Mouse (Mus musculus) gastrocnemius, adult 2 months (tissue): Measurements from ENCODE around the gene Stub1. TPM values are rescaled to one million over a fixed set of nuclear protein-coding genes. Genes with fewer than 3 reads are reported as not detected.

ENCODE experiments used
- DNase-seq: peaks from one replicate; pipeline ENCODE4 v3.0.0; 2022
- H3K27ac ChIP-seq: fragments of 200-600 bp; 2 replicates; pipeline ENCODE4 v1.8.1; 2022; ENCODE audit warnings: mild to moderate bottlenecking
- H3K4me3 ChIP-seq: fragments of 200-600 bp; 2 replicates; pipeline ENCODE4 v1.8.1; 2022; ENCODE audit warnings: mild to moderate bottlenecking, moderate library complexity
- CTCF ChIP-seq: fragments of 200-600 bp; IDR thresholded peaks from 2 replicates; pipeline ENCODE4 v1.8.1; 2022; ENCODE audit warnings: antibody characterized with exemption, mild to moderate bottlenecking, moderate library complexity
- intact Hi-C: fragments of 180-260 bp; cut with DNase I; formaldehyde crosslinking; loops from one replicate; pipeline ENCODE4 v1.15.1; 2025
- total RNA-seq, 2 experiments: library from RNA; stranded (reverse); gene quantifications; 2 replicates each; pipeline ENCODE4 v1.2.3; 2021

Stub1 gene
- total RNA-seq, 2 experiments from 2014 or later: 85.8 to 93.8 TPM

DNA sequence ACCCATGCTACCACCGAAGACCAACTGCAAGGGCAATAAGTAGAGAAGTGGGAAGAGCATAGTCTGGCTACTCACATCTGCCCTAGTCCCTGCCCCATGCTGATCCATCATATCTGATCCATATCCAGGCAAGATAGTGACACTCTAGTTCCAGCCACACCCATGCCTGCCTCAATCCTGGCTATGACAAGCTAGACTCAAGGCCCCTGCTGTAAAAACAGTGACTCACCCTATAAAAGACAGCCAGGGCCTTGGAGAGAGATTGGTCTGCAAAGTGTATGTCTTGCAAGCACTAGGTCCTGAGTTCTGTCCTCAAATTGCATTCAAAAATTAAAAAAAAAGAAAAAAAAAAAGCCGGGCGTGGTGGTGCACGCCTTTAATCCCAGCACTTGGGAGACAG is 26.7 kb downstream of the Stub1 start:
- Histone ChIP-seq H3K4me3 (no peak overlapping the region), H3K27ac (no peak overlapping the region)
- no peak for DNase-seq
- intact Hi-C loops: no loop called here
- no peak for TF ChIP-seq CTCF

DNA sequence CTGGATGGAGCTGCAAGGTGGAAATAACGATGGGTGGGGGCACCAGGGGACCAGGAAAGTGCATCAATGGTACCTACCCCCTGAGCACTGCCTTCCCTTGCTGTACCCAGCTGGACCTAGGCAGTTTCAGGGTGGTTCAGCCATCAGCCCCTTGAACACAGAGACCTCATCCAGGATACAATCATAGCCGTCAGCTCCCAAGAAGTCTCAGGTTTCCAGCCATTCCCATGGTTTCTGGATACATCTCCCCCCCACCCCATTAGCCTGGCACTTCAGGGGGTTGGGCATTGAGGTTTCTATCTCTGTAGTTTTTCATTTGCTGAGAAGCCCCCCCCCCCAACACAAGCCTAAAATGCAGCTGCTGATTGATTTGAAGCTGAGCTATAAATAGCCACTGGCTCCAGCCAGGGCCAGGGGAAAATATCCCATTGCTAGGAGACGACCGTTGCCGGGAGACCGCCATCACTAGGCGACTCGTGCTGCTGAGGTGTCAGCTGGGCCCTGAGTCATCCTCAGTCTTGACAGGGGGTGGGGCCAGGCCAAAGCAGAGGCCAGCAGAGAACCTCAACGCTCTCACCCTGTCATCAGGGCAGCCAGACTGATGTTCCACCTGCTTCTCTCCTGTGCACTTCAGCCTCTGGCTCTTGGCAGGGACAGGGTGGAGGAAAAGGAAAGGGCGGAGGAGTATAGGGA is 30.2 kb downstream of the Stub1 start:
- intact Hi-C loops: no loop called here
- Histone ChIP-seq H3K4me3 (no peak overlapping the region), H3K27ac (no peak overlapping the region)
- no peak for TF ChIP-seq CTCF
- DNase-seq: peak; percentile 65

DNA sequence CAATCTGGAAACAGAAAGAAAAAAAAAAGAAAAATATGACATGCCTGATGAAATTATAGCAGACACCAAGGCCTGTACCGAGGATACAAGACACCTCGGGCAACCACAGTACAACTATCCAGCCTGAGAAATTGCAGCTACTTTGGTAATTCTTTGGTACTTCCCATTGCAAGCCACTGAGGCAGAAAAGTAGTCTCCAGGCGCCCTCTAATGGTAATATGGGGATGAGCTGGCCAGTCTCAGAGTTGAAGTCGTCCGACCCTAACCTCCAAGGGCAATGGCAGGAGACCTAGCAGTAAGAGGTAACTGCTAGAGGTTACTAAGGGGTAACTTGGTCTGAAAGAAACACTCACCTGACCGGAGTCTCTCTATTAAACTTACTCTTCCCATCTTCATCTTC is 32.2 kb downstream of the Stub1 start:
- intact Hi-C loops: loop anchor here (1.0 to 2.0 kb wide), 2 partner anchors 28 to 68 kb away; partner anchors contain the start of gene Narfl
- peak; percentile 68 for DNase-seq
- Histone ChIP-seq H3K4me3 (no peak overlapping the region), H3K27ac (no peak overlapping the region)
- peak; percentile 97 for TF ChIP-seq CTCF

DNA sequence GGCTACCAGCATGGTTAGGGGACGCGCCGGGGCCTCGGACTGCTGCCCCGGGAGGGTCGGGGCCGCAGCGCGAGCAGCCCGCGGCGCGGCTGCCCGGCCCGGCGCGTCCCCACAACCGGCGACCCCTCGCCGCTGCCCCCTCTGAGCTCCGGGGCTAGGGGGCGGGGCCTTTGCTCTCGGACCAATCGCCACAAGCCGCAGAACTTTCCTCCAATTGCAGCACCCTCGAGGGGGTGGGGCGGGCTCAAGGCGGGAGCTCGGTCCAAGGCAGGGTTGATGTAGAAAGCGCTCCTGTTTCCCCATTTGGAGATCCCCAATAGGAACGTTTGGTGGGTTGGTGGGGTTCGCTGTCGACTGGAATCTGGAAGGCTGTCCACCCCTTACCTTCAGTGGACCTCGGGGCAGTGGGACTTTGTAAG is 36.2 kb downstream of the Stub1 start, which contains the start of gene Metrn:
Gene Metrn, minus strand, starts transcription at position 186 of the 419 bp plus-strand sequence.
- no peak for TF ChIP-seq CTCF
- Histone ChIP-seq H3K4me3 (peak within 1 kb of the TSS; percentile 83), H3K27ac (peak within 1 kb of the TSS; percentile 87)
- peak; percentile 93 for DNase-seq
- intact Hi-C loops: loop anchor here (10.0 kb wide), 1 partner anchor 222 kb away; the partner anchor contains the start of genes Lmf1 and Sox8

DNA sequence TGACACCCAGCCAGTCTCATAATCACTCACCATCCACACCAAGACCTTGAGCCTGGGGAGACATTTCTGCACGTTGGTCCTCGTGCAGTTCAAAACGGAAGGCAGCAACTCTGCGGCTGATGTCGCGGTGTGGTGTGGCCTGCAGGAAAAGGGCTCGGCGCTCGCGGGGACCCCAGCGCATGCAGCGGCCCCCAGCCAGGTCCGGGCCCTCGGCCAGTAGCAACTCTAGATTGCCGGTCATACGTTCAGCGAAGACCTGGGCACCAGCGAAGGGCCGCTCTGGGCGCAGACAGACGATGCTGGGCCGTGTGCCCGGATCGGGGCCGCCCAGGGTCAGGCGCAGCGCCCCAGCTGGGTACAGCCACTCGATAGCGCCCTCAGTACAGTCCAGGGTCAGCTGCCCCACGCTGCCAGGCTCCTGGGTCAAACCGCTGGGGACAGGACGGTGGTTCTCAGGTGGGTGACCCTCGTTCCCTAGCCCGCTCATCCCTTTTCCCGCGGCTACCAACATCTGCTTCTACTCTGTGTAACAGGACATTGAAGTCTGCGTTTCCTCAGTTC is 36.9 kb downstream of the Stub1 start:
- intact Hi-C loops: loop anchor here (10.0 kb wide), 1 partner anchor 221 kb away; the partner anchor contains the start of genes Lmf1 and Sox8
- peak; percentile 85 for DNase-seq

DNA sequence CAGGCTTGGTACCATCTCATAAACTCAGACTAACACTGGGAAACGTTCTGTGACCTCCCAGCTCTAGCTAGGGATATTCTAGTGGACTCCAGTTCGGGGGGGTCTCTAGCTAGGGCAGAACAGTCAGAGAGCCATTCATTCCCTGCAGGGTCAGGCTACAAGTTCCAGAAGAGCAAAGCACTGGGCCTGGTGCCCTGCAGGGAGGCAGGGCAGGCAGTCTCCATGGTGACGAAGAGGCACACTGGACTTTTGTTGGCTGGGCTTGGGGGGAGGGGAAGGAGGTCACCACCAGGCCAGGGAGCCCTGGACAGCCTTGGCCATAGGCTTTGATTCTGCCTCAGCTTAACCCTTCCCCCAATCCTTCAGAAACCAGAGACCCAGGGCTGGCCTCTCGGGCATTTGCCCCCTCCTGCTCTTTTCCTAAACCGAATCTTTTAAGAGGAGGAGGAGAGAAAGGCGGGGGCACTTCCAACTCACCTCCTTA is 37.6 kb downstream of the Stub1 start, which contains the start of gene AC134908.4:
Gene AC134908.4, minus strand, starts transcription at position 51 of the 484 bp plus-strand sequence.
- TF ChIP-seq CTCF: no peak
- DNase-seq: no peak
- intact Hi-C loops: loop anchor here (10.0 kb wide), 1 partner anchor 221 kb away; the partner anchor contains the start of genes Lmf1 and Sox8
- H3K4me3 ChIP-seq: peak within 1 kb of the TSS; percentile 83
- H3K27ac ChIP-seq: peak within 1 kb of the TSS; percentile 87

More for the DNA sequence above, 36.9 kb downstream of the Stub1 start:
- peak overlapping the region; percentile 83 for H3K4me3 ChIP-seq
- peak; percentile 3; the same call in 1 of the 2 replicates for TF ChIP-seq CTCF
- peak overlapping the region; percentile 87 for H3K27ac ChIP-seq

DNA sequence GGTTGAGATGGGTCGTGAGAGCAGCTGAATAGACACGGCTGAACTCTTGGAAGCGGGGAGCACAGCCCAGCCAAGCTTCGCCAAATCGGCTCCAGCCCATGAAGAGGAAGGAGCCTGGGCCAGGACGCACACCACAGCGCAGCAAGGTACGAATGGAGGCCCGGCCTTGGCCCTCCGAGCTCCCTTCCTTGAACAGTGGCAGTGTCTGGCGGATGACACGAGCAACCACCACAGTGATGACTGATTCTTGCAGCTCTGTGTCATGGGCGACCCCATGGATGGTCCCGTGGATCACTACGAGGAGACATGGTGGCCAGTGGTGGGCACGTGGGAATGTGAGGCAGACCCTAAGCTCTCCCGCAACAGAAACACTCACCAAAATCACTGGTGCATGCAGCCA is 38.2 kb downstream of the Stub1 start:
- no peak for DNase-seq
- 0 out of 2 replicates have a peak overlapping the region, but pooled peaks have one; percentile 12 for H3K4me3 ChIP-seq
- intact Hi-C loops: loop anchor here (10.0 kb wide), 1 partner anchor 220 kb away; the partner anchor contains the start of genes Lmf1 and Sox8
- TF ChIP-seq CTCF: no peak
- H3K27ac ChIP-seq: no peak overlapping the region

DNA sequence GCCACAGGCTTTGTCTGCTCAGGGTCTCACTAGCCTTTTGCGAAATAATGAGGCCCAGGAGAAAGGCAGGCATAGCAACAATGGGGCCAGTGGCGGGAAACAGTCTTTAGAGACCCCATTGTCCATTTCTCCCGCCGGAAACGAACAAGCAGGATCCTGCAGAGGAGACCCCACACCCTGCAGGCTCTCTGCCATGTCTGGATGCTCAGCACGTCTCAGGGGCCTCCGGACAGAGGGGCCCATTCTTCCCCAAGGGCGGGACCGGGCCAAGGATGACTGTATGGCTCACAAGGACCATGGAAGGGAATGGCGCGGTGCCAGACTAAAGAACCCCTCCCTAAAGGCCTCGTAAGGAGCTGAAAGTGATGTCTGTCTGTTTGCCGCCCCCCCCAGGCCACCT is 39.0 kb downstream of the Stub1 start:
- no peak for TF ChIP-seq CTCF
- no peak for DNase-seq
- peak overlapping the region; percentile 91; the same call in 1 of the 2 replicates for H3K27ac ChIP-seq
- H3K4me3 ChIP-seq: no peak overlapping the region
- intact Hi-C loops: loop anchor here (10.0 kb wide), 1 partner anchor 219 kb away; the partner anchor contains the start of genes Lmf1 and Sox8

DNA sequence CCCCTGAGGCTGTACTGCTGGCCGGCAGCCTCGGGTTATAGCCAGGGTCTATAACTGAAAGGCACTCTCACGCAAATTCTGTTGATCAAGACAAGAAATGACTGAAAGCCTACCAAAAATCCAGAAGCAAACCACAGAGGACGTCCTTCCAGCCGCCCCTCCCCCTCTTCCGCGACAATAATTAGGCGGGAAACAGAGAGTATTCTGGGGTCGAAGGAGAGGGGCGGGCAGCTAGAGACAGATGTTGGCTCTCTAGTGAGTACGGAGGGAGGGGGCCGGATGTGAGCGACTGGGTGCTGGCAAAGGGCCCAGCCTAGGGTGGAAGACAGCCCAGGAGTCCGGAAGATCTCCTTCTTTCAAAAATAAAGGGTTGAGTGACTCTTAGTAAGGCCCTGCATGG is 40.6 kb downstream of the Stub1 start, which contains the start of gene Fam173a:
Gene Fam173a, minus strand, starts transcription at position 287 of the 400 bp plus-strand sequence.
- DNase-seq: peak; percentile 80
- Histone ChIP-seq H3K4me3 (peak within 1 kb of the TSS; percentile 89), H3K27ac (peak within 1 kb of the TSS; percentile 91)
- no peak for TF ChIP-seq CTCF
- intact Hi-C loops: loop anchor here (10.0 kb wide), 1 partner anchor 218 kb away; the partner anchor contains the start of genes Lmf1 and Sox8

DNA sequence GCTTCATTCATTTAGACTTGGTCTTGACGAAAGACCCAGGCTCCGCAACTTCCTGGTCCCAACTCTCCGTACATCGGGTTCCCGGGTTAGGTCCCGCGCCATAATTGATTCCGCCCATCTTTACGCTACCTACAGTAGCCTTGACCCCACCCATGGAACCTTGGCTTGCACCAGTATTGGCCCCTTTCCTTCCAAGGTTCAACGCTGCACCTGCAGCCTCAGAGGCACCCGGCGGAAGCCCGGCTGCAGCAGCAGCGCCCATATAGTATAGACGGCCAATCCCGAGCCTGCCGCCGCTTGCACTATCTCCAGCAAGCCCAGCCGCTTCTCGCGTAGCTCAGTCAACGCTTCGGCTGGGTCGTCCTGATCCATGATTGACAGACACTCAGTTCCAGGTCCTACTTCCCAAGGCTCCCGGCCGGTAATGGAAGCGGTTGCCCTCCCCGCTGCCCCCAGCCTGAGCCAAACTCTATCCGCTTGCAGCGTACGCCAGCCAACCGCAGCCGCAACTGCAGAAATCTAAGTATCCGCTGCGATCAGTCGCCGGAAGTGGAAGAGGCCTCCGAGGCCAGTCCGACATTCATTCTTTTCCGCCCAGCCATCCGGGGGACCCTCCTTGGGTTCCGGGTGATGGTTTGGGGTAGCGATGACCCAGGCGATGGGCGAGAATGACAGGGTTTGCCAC is 41.2 kb downstream of the Stub1 start:
- peak overlapping the region; percentile 91 for H3K27ac ChIP-seq
- peak overlapping the region; percentile 89 for H3K4me3 ChIP-seq
- no peak for TF ChIP-seq CTCF
- DNase-seq: peak; percentile 89
- intact Hi-C loops: loop anchor here (10.0 kb wide), 1 partner anchor 217 kb away; the partner anchor contains the start of genes Lmf1 and Sox8

DNA sequence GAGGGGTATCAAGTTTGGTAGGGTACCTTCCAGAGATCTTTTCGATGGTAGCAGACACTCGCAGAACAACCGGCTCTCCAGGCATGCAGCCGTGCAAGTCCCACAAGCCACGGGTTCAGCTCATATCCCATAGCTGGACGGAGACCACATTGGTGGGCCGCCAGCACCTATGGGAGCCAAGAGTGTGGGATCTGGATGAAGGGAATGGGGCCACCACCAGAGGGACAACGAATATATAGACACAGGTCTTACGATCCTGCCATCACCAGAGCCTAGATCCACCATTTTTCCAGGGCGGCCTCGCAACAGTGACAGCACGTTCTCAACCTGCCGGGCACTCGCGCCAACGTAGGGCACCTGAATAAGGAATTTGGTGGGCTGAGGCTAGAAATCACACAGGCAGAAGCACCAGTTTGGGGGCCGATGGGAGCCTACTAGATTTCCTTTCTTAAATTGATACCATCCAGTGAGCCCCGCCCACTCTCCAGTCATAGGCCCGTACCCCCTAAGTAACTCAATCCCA is 41.8 kb downstream of the Stub1 start:
- no peak for TF ChIP-seq CTCF
- intact Hi-C loops: loop anchor here (10.0 kb wide), 1 partner anchor 217 kb away; the partner anchor contains the start of genes Lmf1 and Sox8
- Histone ChIP-seq H3K4me3 (peak overlapping the region; percentile 89), H3K27ac (peak overlapping the region; percentile 91)
- no peak for DNase-seq
